In the genomic region with DNA sequence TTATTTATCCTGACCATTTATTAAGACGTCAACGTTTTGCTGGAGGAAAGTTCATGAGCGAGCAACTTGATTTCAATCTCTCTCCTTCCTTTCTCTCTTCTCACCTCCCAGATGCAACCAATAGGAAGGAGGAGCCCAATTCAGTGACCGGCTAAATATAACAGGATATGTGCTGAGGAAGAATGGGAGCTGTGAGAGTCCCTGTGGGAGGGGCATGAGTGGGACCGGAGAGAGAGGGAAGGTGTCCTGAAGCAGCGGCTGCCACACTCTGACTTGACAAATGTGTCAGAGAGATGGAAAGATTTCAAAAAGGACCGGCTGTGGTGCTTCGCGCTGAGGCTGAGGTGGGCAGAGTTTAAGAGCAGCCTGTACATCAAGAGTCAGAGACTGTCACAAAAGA, we compare ENCODE assay signal across 15 mouse cellular contexts. TPM values are rescaled to one million over a fixed set of nuclear protein-coding genes. Genes with fewer than 3 reads are reported as not detected.
A peak's percentile ranks its signal among the peaks of the same experiment; 100 is the strongest.
DNase-seq lines count a peak whose midpoint lies in the region; ATAC-seq and TF ChIP-seq lines count a peak whose summit lies in the region.
"Had no signal": no experiment of that assay in that cellular context is flagged by ENCODE, and none has a peak within 500 bp of the region (broad histone marks: within the 10 kb centered on the region; RNA-seq: fewer than 3 reads in every experiment).

No protein-coding gene starts in this region.

- TF ChIP-seq CTCF in lung, adult 2 months (IDR thresholded peaks at IDR 0.05; ENCODE audit: insufficient read depth, low read length), result no peak
- no peak for TF ChIP-seq CTCF in MEL (IDR thresholded peaks at IDR 0.05 in 2 of 3, conservative IDR thresholded peaks at IDR 0.05 in 1 of 3; ENCODE audit: control insufficient read depth in 1 of 3, insufficient read depth in 1 of 3, low read depth in 2 of 3, low read length in 3 of 3, poor library complexity in 1 of 3, severe bottlenecking in 1 of 3)

- no peaks in the 10 kb centered on the region for H3K36me3 ChIP-seq in heart, embryonic 13.5 days
- peaks cover 0 to 27% of the 10 kb centered on the region in 2 experiments; a peak in 2 of 4 replicates for H3K36me3 ChIP-seq in MEL (ENCODE audit: control insufficient read depth in 1 of 2, insufficient read depth in 2 of 2, low read length in 2 of 2)
- H3K36me3 ChIP-seq: G1E; hindbrain, embryonic 13.5 days; midbrain, embryonic 12.5 days had no signal

- no peak overlapping the region for H3K9ac ChIP-seq in heart, embryonic 13.5 days
- H3K9ac ChIP-seq in MEL (ENCODE audit: control insufficient read depth, low read depth, low read length, poor library complexity, severe bottlenecking), result peak overlapping the region; percentile 65
- H3K9ac ChIP-seq: hindbrain, embryonic 13.5 days; midbrain, embryonic 12.5 days had no signal

- 42% methylated on average over 9 of the region's 9 CpGs for WGBS in heart, embryonic 13.5 days
- 25% methylated on average over 9 of the region's 9 CpGs for WGBS in lung, adult 2 months

- H3K4me1 ChIP-seq in heart, embryonic 13.5 days, result peaks cover 9% of the 10 kb centered on the region; the same call in 1 of the 2 replicates
- peaks cover 2% of the 10 kb centered on the region; the same call in 1 of the 2 replicates for H3K4me1 ChIP-seq in lung, adult 2 months (ENCODE audit: control insufficient read depth, insufficient read depth, low read length)
- peaks cover 12 to 27% of the 10 kb centered on the region in 2 experiments for H3K4me1 ChIP-seq in MEL (ENCODE audit: control insufficient read depth in 1 of 2, insufficient read depth in 2 of 2, low read length in 2 of 2)

- H3K27ac ChIP-seq in heart, embryonic 13.5 days (replicated peaks), result no peak overlapping the region
- peak overlapping the region; percentile 59 for H3K27ac ChIP-seq in MEL (ENCODE audit: control insufficient read depth, low read depth, low read length)
- H3K27ac ChIP-seq: hindbrain, embryonic 13.5 days; midbrain, embryonic 12.5 days had no signal

- peaks cover 33% of the 10 kb centered on the region for H3K27me3 ChIP-seq in heart, embryonic 13.5 days (replicated peaks)
- H3K27me3 ChIP-seq in MEL (ENCODE audit: control insufficient read depth in 1 of 2, insufficient read depth in 2 of 2, low read length in 2 of 2), result no peaks in the 10 kb centered on the region
- H3K27me3 ChIP-seq: hindbrain, embryonic 13.5 days had no signal

- H3K9me3 ChIP-seq in heart, embryonic 13.5 days, result no peaks in the 10 kb centered on the region
- H3K9me3 ChIP-seq in MEL (replicated peaks; ENCODE audit: insufficient read depth, low read length), result no peaks in the 10 kb centered on the region
- H3K9me3 ChIP-seq: G1E; hindbrain, embryonic 13.5 days; midbrain, embryonic 12.5 days had no signal

- no peak for ATAC-seq in heart, embryonic 13.5 days (ENCODE audit: extremely low read depth, insufficient number of reproducible peaks, low FRiP score, low TSS enrichment)
- ATAC-seq: intestine, embryonic 16.5 days had no signal

- TF ChIP-seq EP300 in MEL (IDR thresholded peaks at IDR 0.05; ENCODE audit: low read depth in 1 of 2, low read length in 2 of 2), result no peak

- H3K4me2 ChIP-seq in heart, embryonic 13.5 days, result peak overlapping the region; percentile 36; the same call in 1 of the 2 replicates
- H3K4me2 ChIP-seq: hindbrain, embryonic 13.5 days; midbrain, embryonic 12.5 days had no signal

- intact Hi-C loops in heart, postnatal 14 days (cut with DNase I), result no loop called here

- H3K4me3 ChIP-seq in heart, embryonic 13.5 days, result no peak overlapping the region
- H3K4me3 ChIP-seq in lung, adult 2 months (replicated peaks; ENCODE audit: extremely low read depth, low read depth, low read length), result no peak overlapping the region
- peak overlapping the region; percentile 45 to 46 for H3K4me3 ChIP-seq in MEL (ENCODE audit: control insufficient read depth in 1 of 2, insufficient read depth in 1 of 2, low read depth in 2 of 2, low read length in 2 of 2)
- H3K4me3 ChIP-seq: hindbrain, embryonic 13.5 days; midbrain, embryonic 12.5 days had no signal

- H3K79me2 ChIP-seq in MEL (ENCODE audit: control insufficient read depth, insufficient read depth, low read length, poor library complexity), result no peaks in the 10 kb centered on the region; the same call in 1 of the 2 replicates

- no peak for DNase-seq in heart, postnatal 14 days
- peak; percentile 22 for DNase-seq in lung, postnatal 36 days
- no peak for DNase-seq in lung, adult 2 months
- peak; percentile 55 for DNase-seq in MEL (ENCODE audit: low read depth, low spot score)
- peak; percentile 56 to 59 for DNase-seq in right cerebral cortex, postnatal 36 days (ENCODE audit: low spot score in 2 of 2)
- DNase-seq in adrenal gland, postnatal 10 days, result no peak
- DNase-seq: adrenal gland, adult 8-10 months; cerebellum, postnatal 25 days; kidney, postnatal 25 days; lung, postnatal 14 days had no signal

- no peak for TF ChIP-seq POLR2A in lung, adult 2 months (IDR thresholded peaks at IDR 0.05; ENCODE audit: borderline replicate concordance, extremely low read depth, low read depth, low read length)
- TF ChIP-seq POLR2A in MEL (IDR thresholded peaks at IDR 0.05; ENCODE audit: control insufficient read depth in 1 of 2, insufficient read depth in 1 of 2, low read depth in 1 of 2, low read length in 2 of 2, poor library complexity in 1 of 2), result 0 out of 4 replicates have a peak, but pooled peaks of 1 of the 2 experiments have one; percentile 8

- TF ChIP-seq RAD21 in MEL (IDR thresholded peaks at IDR 0.05; ENCODE audit: low read depth, low read length), result no peak

TF ChIP-seq in MEL, 35 proteins besides CTCF, POLR2A, EP300 and RAD21:
- peak; percentile 19; the same call in 1 of the 2 replicates for TF ChIP-seq ELF1 (IDR thresholded peaks at IDR 0.05; ENCODE audit: low read depth, low read length)
- TF ChIP-seq POLR2AphosphoS2 (IDR thresholded peaks at IDR 0.05; ENCODE audit: low read length), result no peak

RNA-seq across cellular contexts. Expression of gene Arhgap25, which starts 2.6 kb away (rescaled TPM):
- 3.5 and 3.6 TPM in 2 replicates for polyA plus RNA-seq in heart, embryonic 13.5 days (2015; fragmentation: Nextera tagmentation; extraction: Ambion mirVana)
- 1 to 10 TPM; 5.1 to 5.8 TPM for total RNA-seq in heart, postnatal 14 days (2021)
- 4.5 and 6.6 TPM in 2 replicates for polyA plus RNA-seq in lung, adult 2 months (2012; rRNA removed)
- 3.4 and 3.5 TPM in 2 replicates for total RNA-seq in MEL (2012; rRNA removed)
- polyA plus RNA-seq in MEL (2012; ENCODE audit: insufficient read depth in 1 of 2, insufficient read length in 2 of 2, low read depth in 1 of 2, low replicate concordance in 2 of 2, missing spikeins in 1 of 2), result 1 to 10 TPM in 1 of 2 experiments, not detected in 1; 5.2 TPM
- total RNA-seq in adrenal gland, postnatal 10 days (2021), result 1 to 10 TPM; 7.5 to 8.3 TPM

RNA-seq across cellular contexts. Expression of gene Prokr1, which starts 54.9 kb away (rescaled TPM):
- 2.1 and 3.0 TPM in 2 replicates for polyA plus RNA-seq in heart, embryonic 13.5 days (2015; fragmentation: Nextera tagmentation; extraction: Ambion mirVana)
- under 1 TPM; 0.50 to 0.63 TPM for total RNA-seq in heart, postnatal 14 days (2021)
- 0.41 and 0.83 TPM in 2 replicates for polyA plus RNA-seq in lung, adult 2 months (2012; rRNA removed)
- total RNA-seq in MEL (2012; rRNA removed), result 1.3 and 1.4 TPM in 2 replicates
- polyA plus RNA-seq in MEL (2012; ENCODE audit: insufficient read depth in 1 of 2, insufficient read length in 2 of 2, low read depth in 1 of 2, low replicate concordance in 2 of 2, missing spikeins in 1 of 2), result 1 to 10 TPM in 1 of 2 experiments, not detected in 1; 1.4 TPM
- 1 to 10 TPM in 1 of 2 experiments, under 1 TPM in 1; 0.57 to 1.3 TPM for total RNA-seq in adrenal gland, postnatal 10 days (2021)

Comparison
In these comparisons a context has a peak if more than half of its experiments do, and no peak if none do; other contexts are left out.
1. DNase-seq: peak in lung, postnatal 36 days (single experiment), MEL (single experiment) and right cerebral cortex, postnatal 36 days (2 of 2); none in heart, postnatal 14 days (0 of 2), lung, adult 2 months (single experiment) and adrenal gland, postnatal 10 days (single experiment).
2. H3K4me3 ChIP-seq: peak in MEL (2 of 2); none in heart, embryonic 13.5 days (single experiment) and lung, adult 2 months (single experiment).